Mouse (Mus musculus) brain, embryonic 14.5 days (tissue): ENCODE data around the gene Snrnp40. TPM values are rescaled to one million over a fixed set of nuclear protein-coding genes. Genes with fewer than 3 reads are reported as not detected.
A peak's percentile ranks its signal among the peaks of the same experiment; 100 is the strongest.

Source experiments
- DNase-seq: peaks from one replicate; pipeline ENCODE4 v3.0.0-alpha.2; 2011; ENCODE audit warnings: low read depth
- CTCF ChIP-seq: fragments of 200-500 bp; IDR thresholded peaks from 2 replicates; pipeline ENCODE4 v1.5.1; 2012; ENCODE audit warnings: inconsistent platforms, mild to moderate bottlenecking, moderate library complexity, borderline replicate concordance; ENCODE audit not compliant: insufficient read depth, insufficient read length; ENCODE audit errors: extremely low read depth
- POLR2A ChIP-seq: fragments of 200-500 bp; IDR thresholded peaks from 2 replicates; pipeline ENCODE4 v1.6.1; 2012; ENCODE audit warnings: mild to moderate bottlenecking, inconsistent platforms, borderline replicate concordance; ENCODE audit not compliant: poor library complexity, insufficient read depth, insufficient read length, severe bottlenecking; ENCODE audit errors: extremely low read depth
- polyA plus RNA-seq: library from polyadenylated mRNA; depleted of rRNA; stranded (reverse); fragments of >200 nt; gene quantifications from 2 replicates; pipeline ENCODE4 v1.2.3, GENCODE M21; 2012

Snrnp40 gene
- polyA plus RNA-seq, 1 experiment = 81.4 TPM

DNA sequence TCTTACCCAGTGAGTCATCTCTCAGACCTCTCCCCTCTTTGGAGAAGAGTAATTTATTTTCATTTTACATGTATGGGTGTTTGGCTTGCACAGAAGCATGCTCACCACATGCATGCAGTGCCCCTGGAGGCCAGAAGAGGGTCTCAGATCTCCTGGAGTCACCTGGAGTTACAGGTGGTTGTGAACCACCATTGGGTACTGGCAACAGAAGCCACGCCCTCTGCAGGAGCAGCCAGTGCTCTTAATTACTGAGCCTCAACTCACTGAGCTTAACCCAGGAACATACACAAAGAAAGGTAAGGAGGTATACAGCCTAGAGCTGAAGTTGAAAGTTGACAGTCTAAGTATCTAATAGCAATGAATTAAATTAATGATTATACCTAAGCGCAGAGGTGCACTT, 34.5 kb upstream of the Snrnp40 start:
- DNase-seq = no peak
- TF ChIP-seq POLR2A = no peak
- TF ChIP-seq CTCF = peak; percentile 12; the same call in 1 of the 2 replicates

DNA sequence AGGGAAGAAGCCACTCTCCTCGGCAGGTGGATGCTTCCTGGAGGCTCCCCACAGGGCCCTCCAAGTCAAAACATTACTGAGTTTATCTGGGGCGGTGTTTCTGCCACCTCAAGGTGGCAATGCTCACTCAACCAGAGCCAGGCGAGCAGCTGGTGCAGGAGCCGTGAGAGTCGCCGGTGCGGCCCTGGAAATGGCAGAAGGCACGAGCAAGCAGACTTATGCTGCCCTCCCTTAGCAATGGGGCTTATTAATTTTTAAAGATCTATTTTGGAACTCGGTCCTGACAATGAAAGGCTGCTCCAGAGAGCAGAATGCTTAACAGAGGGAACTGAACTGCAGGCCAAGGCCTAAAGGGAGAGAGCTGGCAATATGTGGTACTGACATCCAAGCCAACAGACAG, 32.6 kb upstream of the Snrnp40 start:
- TF ChIP-seq CTCF (no peak), POLR2A (no peak)
- DNase-seq = no peak

GRCm38 (mm10) chr4:130335867-130336266, 24.1 kb upstream of the Snrnp40 start:
- TF ChIP-seq CTCF (no peak), POLR2A (no peak)
- no peak for DNase-seq

DNA sequence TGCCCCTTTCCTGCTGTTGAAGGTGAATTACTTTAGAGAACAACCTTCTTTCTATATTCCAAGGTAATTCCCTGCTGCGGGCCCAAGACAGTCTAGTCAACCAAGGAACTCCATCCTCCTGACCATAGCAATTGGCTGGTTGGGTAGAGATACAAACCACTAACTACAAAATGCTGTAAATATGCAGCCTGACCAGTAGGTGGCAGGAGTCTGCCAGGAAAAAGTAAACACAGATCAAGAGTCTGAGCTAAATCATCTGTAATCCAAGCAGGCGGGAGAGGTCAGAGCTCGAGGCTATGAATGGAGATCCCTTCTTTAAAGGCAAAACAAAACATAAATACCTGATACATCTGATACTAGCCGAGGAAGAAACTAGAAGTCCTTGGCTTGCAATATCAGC, 18.2 kb upstream of the Snrnp40 start:
- peak; percentile 85 for DNase-seq
- TF ChIP-seq POLR2A (no peak), CTCF (peak; percentile 74; the same call in 1 of the 2 replicates)

DNA sequence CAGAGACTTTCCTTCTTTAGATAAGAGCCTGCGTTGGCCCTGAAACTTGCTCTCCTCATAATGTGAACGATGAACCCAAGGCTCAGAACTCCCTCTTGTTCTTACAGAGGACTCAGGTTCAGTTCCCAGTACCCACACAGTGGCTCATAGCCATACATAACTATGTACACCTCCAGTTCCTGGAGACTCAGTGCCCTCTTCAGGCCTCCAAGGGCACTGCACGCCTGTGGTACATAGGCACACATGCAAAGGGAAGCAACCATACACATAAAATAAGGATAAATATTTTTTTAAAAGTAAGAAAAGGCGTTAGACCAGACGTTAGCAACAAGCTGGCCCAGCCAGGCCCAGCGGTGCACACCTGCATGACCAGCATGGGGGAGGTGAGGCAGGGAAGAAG, 10.3 kb upstream of the Snrnp40 start:
- no peak for DNase-seq
- TF ChIP-seq POLR2A = no peak
- TF ChIP-seq CTCF = peak; percentile 24; the same call in 1 of the 2 replicates

GRCm38 (mm10) chr4:130350690-130351422, 9.1 kb upstream of the Snrnp40 start:
- TF ChIP-seq CTCF (0 out of 2 replicates have a peak, but pooled peaks have one; percentile 15), POLR2A (no peak)
- no peak for DNase-seq

- TF ChIP-seq POLR2A = no peak
- no peak for TF ChIP-seq CTCF
- no peak for DNase-seq
Measured at GRCm38 (mm10) chr4:130352588-130352987, 7.3 kb upstream of the Snrnp40 start.

- TF ChIP-seq CTCF (no peak), POLR2A (no peak)
- DNase-seq = no peak
Measured at GRCm38 (mm10) chr4:130357946-130358345, 2.0 kb upstream of the Snrnp40 start.

DNA sequence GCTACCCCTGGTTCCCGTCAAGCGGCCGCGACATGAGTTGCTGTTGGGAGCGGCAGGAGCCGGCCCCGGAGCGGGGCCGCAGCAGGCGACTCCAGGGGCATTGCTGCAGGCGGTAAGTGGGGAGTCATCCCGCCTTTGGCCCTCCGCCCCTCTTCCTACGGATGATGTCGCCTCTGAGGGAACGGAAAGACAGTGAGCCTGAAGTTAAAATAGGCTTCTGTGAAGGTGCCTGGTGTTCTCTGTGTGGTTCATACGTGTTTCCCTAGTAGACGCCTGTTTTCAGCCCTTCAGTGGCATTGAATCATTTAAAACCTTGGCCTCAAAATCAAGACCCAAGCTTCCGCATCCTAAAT, 282 bp downstream of the Snrnp40 start:
- DNase-seq = no peak
- TF ChIP-seq CTCF (no peak), POLR2A (no peak)

DNA sequence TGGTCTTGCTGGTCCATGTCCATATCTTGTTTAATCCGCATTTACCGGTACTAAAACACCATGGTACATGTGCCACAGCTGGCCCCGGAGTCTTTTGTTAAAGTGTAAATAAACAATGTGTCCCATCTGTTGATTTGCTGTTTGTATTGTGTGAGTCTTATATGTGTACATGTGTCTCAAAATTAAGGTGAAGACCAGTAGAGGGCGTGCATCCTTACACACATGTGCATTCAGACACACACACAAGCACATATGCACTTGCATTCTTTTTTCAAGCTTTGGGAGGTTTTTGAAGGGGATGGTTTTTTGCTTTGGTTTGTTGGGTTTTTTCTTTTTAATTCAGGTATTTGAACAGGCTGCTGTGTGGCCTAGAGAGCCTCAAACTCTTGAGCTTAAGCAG, 16.7 kb downstream of the Snrnp40 start:
- peak; percentile 75 for DNase-seq
- TF ChIP-seq POLR2A = no peak
- peak; percentile 48; the same call in 1 of the 2 replicates for TF ChIP-seq CTCF

- DNase-seq = no peak
- TF ChIP-seq POLR2A (no peak), CTCF (no peak)
Measured at GRCm38 (mm10) chr4:130377500-130377899, 17.6 kb downstream of the Snrnp40 start.

- no peak for TF ChIP-seq POLR2A
- no peak for TF ChIP-seq CTCF
- DNase-seq = no peak
Measured at GRCm38 (mm10) chr4:130379181-130379580, 19.2 kb downstream of the Snrnp40 start.

DNA sequence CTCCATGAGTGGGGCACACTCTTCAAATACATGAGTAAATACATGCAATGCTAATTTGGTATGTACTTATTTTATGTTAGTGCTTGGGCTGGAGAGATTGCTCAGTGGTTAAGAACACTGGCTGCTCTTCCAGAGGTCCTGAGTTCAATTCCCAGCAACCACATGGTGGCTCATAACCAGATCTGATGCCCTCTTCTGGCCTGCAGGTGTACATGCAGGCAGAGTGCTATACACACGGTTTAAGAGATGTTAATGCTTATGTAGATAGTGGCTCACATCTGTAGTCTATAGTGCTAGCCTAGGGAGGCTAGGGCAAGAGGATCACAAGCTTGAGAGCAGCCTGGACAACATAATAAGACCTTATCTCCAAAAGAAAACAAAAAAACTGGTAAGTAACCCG, 20.5 kb downstream of the Snrnp40 start:
- no peak for TF ChIP-seq CTCF
- TF ChIP-seq POLR2A = no peak
- no peak for DNase-seq

- no peak for TF ChIP-seq POLR2A
- TF ChIP-seq CTCF = no peak
- DNase-seq = no peak
Measured at GRCm38 (mm10) chr4:130387256-130387655, 27.3 kb downstream of the Snrnp40 start.
